Mouse (Mus musculus): ENCODE measurements around the gene Lrrc4. TPM values are rescaled to one million over a fixed set of nuclear protein-coding genes. Genes with fewer than 3 reads are reported as not detected.

The Lrrc4 gene
- polyA plus RNA-seq, 1 experiment from 2014 or later, result 0.85 TPM

DNA sequence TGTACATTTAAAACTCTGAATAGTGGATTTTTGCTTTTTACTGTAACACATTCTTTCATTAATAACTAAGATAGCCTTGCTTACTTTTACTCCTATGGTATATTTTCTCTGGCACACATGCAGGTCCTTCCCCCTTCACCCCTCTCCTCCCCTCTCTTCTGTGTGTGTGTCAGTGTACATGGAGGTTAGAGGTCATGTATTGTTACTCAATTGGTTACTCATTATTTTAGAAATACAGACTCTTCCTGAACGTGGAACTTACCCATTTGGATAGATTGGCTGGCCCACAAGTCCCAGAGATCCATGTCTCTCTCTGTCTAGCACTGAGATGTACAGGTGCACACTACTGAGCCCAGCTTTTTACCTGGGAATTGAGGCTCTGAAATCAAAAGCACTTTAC lies 196.5 kb downstream of the Lrrc4 start:
- 38% methylated on average over 1 of the region's 1 CpGs for WGBS
- Histone ChIP-seq H3K4me1 (replicated peaks; ENCODE audit: control insufficient read depth, insufficient read depth, low read length) (peaks cover 7% of the 10 kb centered on the region), H3K27me3 (replicated peaks; ENCODE audit: control insufficient read depth, insufficient read depth, low read length) (no peaks in the 10 kb centered on the region), H3K4me2 (ENCODE audit: low read length) (no peak overlapping the region), H3K9me3 (ENCODE audit: control insufficient read depth, low read length) (no peaks in the 10 kb centered on the region), H3K9ac (ENCODE audit: low read length) (no peak overlapping the region), H3K4me3 (ENCODE audit: low read depth, low read length) (no peak overlapping the region), H3K36me3 (ENCODE audit: control insufficient read depth, insufficient read depth, low read length) (no peaks in the 10 kb centered on the region), H3K27ac (ENCODE audit: low read depth) (no peak overlapping the region)
- no peak for DNase-seq (ENCODE audit: low spot score)
- ATAC-seq (replicated peaks; ENCODE audit: low FRiP score, low TSS enrichment, low read depth), result no peak

DNA sequence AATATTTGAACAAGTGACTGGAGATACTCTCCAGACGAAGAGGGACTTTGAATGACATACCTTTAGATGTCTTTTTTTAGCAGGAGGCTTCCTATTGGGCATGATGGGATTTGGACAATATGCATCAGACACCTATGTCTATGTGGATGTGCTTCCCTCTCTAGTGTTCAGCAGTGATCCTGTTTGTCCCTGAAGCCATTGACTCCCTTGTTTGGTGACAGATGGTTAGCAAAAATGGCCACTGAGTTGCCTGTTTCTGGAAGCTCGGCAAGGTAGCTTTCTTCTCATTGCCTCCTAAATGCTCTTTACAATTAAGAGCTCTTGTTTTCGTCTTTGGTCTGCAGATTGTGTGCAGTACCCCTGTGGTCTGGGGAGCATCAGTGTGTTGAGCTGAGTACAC lies 197.9 kb downstream of the Lrrc4 start:
- ATAC-seq (replicated peaks; ENCODE audit: low FRiP score, low TSS enrichment, low read depth), result no peak

DNA sequence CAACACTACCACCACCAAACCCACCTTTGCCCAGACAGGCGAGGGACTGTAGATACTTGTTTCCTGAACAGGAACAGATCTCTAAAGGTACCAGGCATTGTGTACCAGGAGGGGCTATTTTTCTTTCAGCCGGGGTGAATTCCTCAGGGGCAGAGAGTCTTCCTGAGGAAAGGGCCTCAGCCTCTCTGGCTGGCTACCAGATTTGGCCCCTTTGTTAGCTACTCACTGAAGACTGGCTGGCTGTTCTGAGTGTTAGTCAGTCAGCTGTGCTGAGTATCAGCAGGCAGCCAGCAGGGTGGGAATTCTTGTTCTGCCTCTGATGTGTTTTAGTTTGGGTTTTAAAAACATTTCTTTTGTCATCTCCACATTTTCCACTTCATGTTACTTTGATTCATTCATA lies 198.4 kb downstream of the Lrrc4 start:
- no peak overlapping the region for H3K9ac ChIP-seq (ENCODE audit: low read length)
- no peak overlapping the region for H3K4me3 ChIP-seq (ENCODE audit: low read depth, low read length)
- no peak for DNase-seq (ENCODE audit: low spot score)
- no peak overlapping the region for H3K4me2 ChIP-seq (ENCODE audit: low read length)
- WGBS, result 40% methylated on average over 2 of the region's 2 CpGs
- H3K27me3 ChIP-seq (replicated peaks; ENCODE audit: control insufficient read depth, insufficient read depth, low read length), result no peaks in the 10 kb centered on the region
- ATAC-seq (replicated peaks; ENCODE audit: low FRiP score, low TSS enrichment, low read depth), result no peak
- H3K27ac ChIP-seq (ENCODE audit: low read depth), result no peak overlapping the region
- no peaks in the 10 kb centered on the region for H3K9me3 ChIP-seq (ENCODE audit: control insufficient read depth, low read length)
- H3K4me1 ChIP-seq (replicated peaks; ENCODE audit: control insufficient read depth, insufficient read depth, low read length), result peaks cover 7% of the 10 kb centered on the region
- H3K36me3 ChIP-seq (ENCODE audit: control insufficient read depth, insufficient read depth, low read length), result no peaks in the 10 kb centered on the region

More for the DNA sequence above, 197.9 kb downstream of the Lrrc4 start:
- Histone ChIP-seq H3K27me3 (replicated peaks; ENCODE audit: control insufficient read depth, insufficient read depth, low read length) (no peaks in the 10 kb centered on the region), H3K9ac (ENCODE audit: low read length) (no peak overlapping the region), H3K36me3 (ENCODE audit: control insufficient read depth, insufficient read depth, low read length) (no peaks in the 10 kb centered on the region), H3K4me3 (ENCODE audit: low read depth, low read length) (no peak overlapping the region), H3K4me2 (ENCODE audit: low read length) (no peak overlapping the region), H3K27ac (ENCODE audit: low read depth) (no peak overlapping the region), H3K4me1 (replicated peaks; ENCODE audit: control insufficient read depth, insufficient read depth, low read length) (peaks cover 7% of the 10 kb centered on the region), H3K9me3 (ENCODE audit: control insufficient read depth, low read length) (no peaks in the 10 kb centered on the region)
- WGBS, result 36% methylated on average over 3 of the region's 3 CpGs
- no peak for DNase-seq (ENCODE audit: low spot score)

- H3K9me3 ChIP-seq (ENCODE audit: control insufficient read depth, low read length), result no peaks in the 10 kb centered on the region
- H3K9ac ChIP-seq (ENCODE audit: low read length), result no peak overlapping the region
- no peak for ATAC-seq (replicated peaks; ENCODE audit: low FRiP score, low TSS enrichment, low read depth)
- no peak for DNase-seq (ENCODE audit: low spot score)
- H3K27me3 ChIP-seq (replicated peaks; ENCODE audit: control insufficient read depth, insufficient read depth, low read length), result no peaks in the 10 kb centered on the region
- peaks cover 7% of the 10 kb centered on the region for H3K4me1 ChIP-seq (replicated peaks; ENCODE audit: control insufficient read depth, insufficient read depth, low read length)
- peaks cover 12% of the 10 kb centered on the region; the same call in 1 of the 2 replicates for H3K36me3 ChIP-seq (ENCODE audit: control insufficient read depth, insufficient read depth, low read length)
- H3K4me2 ChIP-seq (ENCODE audit: low read length), result no peak overlapping the region
- no peak overlapping the region for H3K27ac ChIP-seq (ENCODE audit: low read depth)
- WGBS, result 95% methylated on average over 2 of the region's 2 CpGs
- H3K4me3 ChIP-seq (ENCODE audit: low read depth, low read length), result no peak overlapping the region
Observed at GRCm38 (mm10) chr6:28630926-28631325, 200.6 kb downstream of the Lrrc4 start.

- ATAC-seq (replicated peaks; ENCODE audit: low FRiP score, low TSS enrichment, low read depth) (no peak), DNase-seq (ENCODE audit: low spot score) (no peak)
- WGBS, result 65% methylated on average over 2 of the region's 2 CpGs
- H3K4me1 ChIP-seq (replicated peaks; ENCODE audit: control insufficient read depth, insufficient read depth, low read length), result peaks cover 7% of the 10 kb centered on the region
- H3K27me3 ChIP-seq (replicated peaks; ENCODE audit: control insufficient read depth, insufficient read depth, low read length), result no peaks in the 10 kb centered on the region
- H3K36me3 ChIP-seq (ENCODE audit: control insufficient read depth, insufficient read depth, low read length), result peaks cover 13% of the 10 kb centered on the region; the same call in 1 of the 2 replicates
- H3K9me3 ChIP-seq (ENCODE audit: control insufficient read depth, low read length), result no peaks in the 10 kb centered on the region
- H3K9ac ChIP-seq (ENCODE audit: low read length), result no peak overlapping the region
- H3K4me3 ChIP-seq (ENCODE audit: low read depth, low read length), result no peak overlapping the region
- no peak overlapping the region for H3K4me2 ChIP-seq (ENCODE audit: low read length)
- H3K27ac ChIP-seq (ENCODE audit: low read depth), result no peak overlapping the region
Observed at GRCm38 (mm10) chr6:28629866-28630265, 201.7 kb downstream of the Lrrc4 start.

DNA sequence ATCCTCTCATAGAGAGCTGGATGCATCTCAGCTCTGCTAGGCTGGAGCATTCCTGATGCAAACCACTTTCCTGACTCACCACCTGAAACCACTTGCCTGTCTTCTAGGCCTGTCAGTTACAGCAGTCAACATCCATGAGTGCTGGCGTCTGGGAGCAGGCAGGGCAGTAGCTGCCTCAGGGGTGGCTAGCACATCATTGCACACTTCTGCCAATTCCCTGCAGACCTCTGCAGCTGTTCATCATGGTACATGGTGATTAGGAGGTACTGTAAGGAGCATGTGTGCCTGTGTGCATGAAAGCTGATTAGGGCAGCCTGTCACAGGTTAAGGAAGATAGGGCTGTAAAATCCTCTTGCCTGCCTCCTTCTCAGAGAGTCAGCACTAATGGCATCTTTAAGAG lies 203.1 kb downstream of the Lrrc4 start:
- Histone ChIP-seq H3K27me3 (replicated peaks; ENCODE audit: control insufficient read depth, insufficient read depth, low read length) (no peaks in the 10 kb centered on the region), H3K9ac (ENCODE audit: low read length) (no peak overlapping the region), H3K4me1 (replicated peaks; ENCODE audit: control insufficient read depth, insufficient read depth, low read length) (peaks cover 7% of the 10 kb centered on the region), H3K27ac (ENCODE audit: low read depth) (no peak overlapping the region), H3K9me3 (ENCODE audit: control insufficient read depth, low read length) (no peaks in the 10 kb centered on the region), H3K4me3 (ENCODE audit: low read depth, low read length) (no peak overlapping the region), H3K4me2 (ENCODE audit: low read length) (no peak overlapping the region), H3K36me3 (ENCODE audit: control insufficient read depth, insufficient read depth, low read length) (peaks cover 13% of the 10 kb centered on the region; the same call in 1 of the 2 replicates)
- DNase-seq (ENCODE audit: low spot score), result peak; percentile 39
- 75% methylated on average over 1 of the region's 1 CpGs for WGBS
- ATAC-seq (replicated peaks; ENCODE audit: low FRiP score, low TSS enrichment, low read depth), result no peak

GRCm38 (mm10) chr6:28622963-28623362 lies 208.6 kb downstream of the Lrrc4 start:
- Histone ChIP-seq H3K9me3 (ENCODE audit: control insufficient read depth, low read length) (no peaks in the 10 kb centered on the region), H3K9ac (ENCODE audit: low read length) (no peak overlapping the region), H3K4me2 (ENCODE audit: low read length) (no peak overlapping the region), H3K4me1 (replicated peaks; ENCODE audit: control insufficient read depth, insufficient read depth, low read length) (peaks cover 26% of the 10 kb centered on the region), H3K4me3 (ENCODE audit: low read depth, low read length) (no peak overlapping the region), H3K36me3 (ENCODE audit: control insufficient read depth, insufficient read depth, low read length) (peaks cover 13% of the 10 kb centered on the region; the same call in 1 of the 2 replicates), H3K27ac (ENCODE audit: low read depth) (no peak overlapping the region), H3K27me3 (replicated peaks; ENCODE audit: control insufficient read depth, insufficient read depth, low read length) (no peaks in the 10 kb centered on the region)
- ATAC-seq (replicated peaks; ENCODE audit: low FRiP score, low TSS enrichment, low read depth) (no peak), DNase-seq (ENCODE audit: low spot score) (no peak)
- WGBS, result 82% methylated on average over 3 of the region's 3 CpGs

- Histone ChIP-seq H3K36me3 (ENCODE audit: control insufficient read depth, insufficient read depth, low read length) (peaks cover 13% of the 10 kb centered on the region; the same call in 1 of the 2 replicates), H3K9me3 (ENCODE audit: control insufficient read depth, low read length) (no peaks in the 10 kb centered on the region), H3K4me2 (ENCODE audit: low read length) (no peak overlapping the region), H3K27ac (ENCODE audit: low read depth) (no peak overlapping the region; the same call in 1 of the 2 replicates), H3K4me1 (replicated peaks; ENCODE audit: control insufficient read depth, insufficient read depth, low read length) (peaks cover 29% of the 10 kb centered on the region), H3K27me3 (replicated peaks; ENCODE audit: control insufficient read depth, insufficient read depth, low read length) (no peaks in the 10 kb centered on the region), H3K9ac (ENCODE audit: low read length) (no peak overlapping the region), H3K4me3 (ENCODE audit: low read depth, low read length) (no peak overlapping the region)
- ATAC-seq (replicated peaks; ENCODE audit: low FRiP score, low TSS enrichment, low read depth), result no peak
- DNase-seq (ENCODE audit: low spot score), result peak; percentile 34
- 49% methylated on average over 6 of the region's 6 CpGs for WGBS
Observed at GRCm38 (mm10) chr6:28622522-28622921, 209.0 kb downstream of the Lrrc4 start.

GRCm38 (mm10) chr6:28621961-28622360 lies 209.6 kb downstream of the Lrrc4 start:
- Histone ChIP-seq H3K4me1 (replicated peaks; ENCODE audit: control insufficient read depth, insufficient read depth, low read length) (peaks cover 29% of the 10 kb centered on the region), H3K9ac (ENCODE audit: low read length) (no peak overlapping the region), H3K27me3 (replicated peaks; ENCODE audit: control insufficient read depth, insufficient read depth, low read length) (no peaks in the 10 kb centered on the region), H3K27ac (ENCODE audit: low read depth) (no peak overlapping the region; the same call in 1 of the 2 replicates), H3K4me2 (ENCODE audit: low read length) (no peak overlapping the region), H3K4me3 (ENCODE audit: low read depth, low read length) (no peak overlapping the region), H3K36me3 (ENCODE audit: control insufficient read depth, insufficient read depth, low read length) (peaks cover 9% of the 10 kb centered on the region; the same call in 1 of the 2 replicates), H3K9me3 (ENCODE audit: control insufficient read depth, low read length) (no peaks in the 10 kb centered on the region)
- ATAC-seq (replicated peaks; ENCODE audit: low FRiP score, low TSS enrichment, low read depth) (no peak), DNase-seq (ENCODE audit: low spot score) (peak; percentile 25)
- 90% methylated on average over 5 of the region's 5 CpGs for WGBS
